Mouse (Mus musculus): ENCODE measurements at regions not wholly inside any gene's neighbourhood (a gene's known extent, or its start where the extent isn't known, plus 50 kb on each side); places are given as distances from the start of the nearest gene placed in this dataset.

GRCm38 (mm10) chr10:111826033-111826754 lies 146.3 kb upstream of the Krr1 start:
- no peak for DNase-seq (ENCODE audit: low read depth, low spot score)

GRCm38 (mm10) chr10:111827246-111827645 lies 145.2 kb upstream of the Krr1 start:
- DNase-seq (ENCODE audit: low read depth, low spot score), result no peak

- DNase-seq (ENCODE audit: low read depth, low spot score), result no peak
Observed at GRCm38 (mm10) chr10:111827930-111828329, 144.5 kb upstream of the Krr1 start.

GRCm38 (mm10) chr10:111828610-111829009 lies 143.9 kb upstream of the Krr1 start:
- DNase-seq (ENCODE audit: low read depth, low spot score), result no peak

GRCm38 (mm10) chr10:111829291-111829690 lies 143.2 kb upstream of the Krr1 start:
- no peak for DNase-seq (ENCODE audit: low read depth, low spot score)

GRCm38 (mm10) chr10:111831105-111831504 lies 141.4 kb upstream of the Krr1 start:
- DNase-seq (ENCODE audit: low read depth, low spot score), result no peak

GRCm38 (mm10) chr10:111833611-111834010 lies 138.9 kb upstream of the Krr1 start:
- DNase-seq (ENCODE audit: low read depth, low spot score), result no peak

- DNase-seq (ENCODE audit: low read depth, low spot score), result no peak
Observed at GRCm38 (mm10) chr10:111834280-111834679, 138.2 kb upstream of the Krr1 start.

GRCm38 (mm10) chr10:111834925-111835823 lies 137.3 kb upstream of the Krr1 start:
- no peak for DNase-seq (ENCODE audit: low read depth, low spot score)

GRCm38 (mm10) chr10:111836191-111836590 lies 136.3 kb upstream of the Krr1 start:
- DNase-seq (ENCODE audit: low read depth, low spot score), result no peak

GRCm38 (mm10) chr10:111836802-111837201 lies 135.7 kb upstream of the Krr1 start:
- no peak for DNase-seq (ENCODE audit: low read depth, low spot score)

GRCm38 (mm10) chr10:111842321-111842775 lies 130.1 kb upstream of the Krr1 start:
- DNase-seq (ENCODE audit: low read depth, low spot score), result no peak

GRCm38 (mm10) chr10:111842896-111843295 lies 129.6 kb upstream of the Krr1 start:
- DNase-seq (ENCODE audit: low read depth, low spot score), result no peak

GRCm38 (mm10) chr10:111843301-111843700 lies 129.2 kb upstream of the Krr1 start:
- no peak for DNase-seq (ENCODE audit: low read depth, low spot score)

- no peak for DNase-seq (ENCODE audit: low read depth, low spot score)
Observed at GRCm38 (mm10) chr10:111844144-111844543, 128.3 kb upstream of the Krr1 start.

- DNase-seq (ENCODE audit: low read depth, low spot score), result no peak
Observed at GRCm38 (mm10) chr10:111845946-111846345, 126.5 kb upstream of the Krr1 start.

- no peak for DNase-seq (ENCODE audit: low read depth, low spot score)
Observed at GRCm38 (mm10) chr10:111854254-111854653, 118.2 kb upstream of the Krr1 start.

- DNase-seq (ENCODE audit: low read depth, low spot score), result no peak
Observed at GRCm38 (mm10) chr10:111855496-111855895, 117.0 kb upstream of the Krr1 start.

- no peak for DNase-seq (ENCODE audit: low read depth, low spot score)
Observed at GRCm38 (mm10) chr10:111858403-111858802, 114.1 kb upstream of the Krr1 start.

GRCm38 (mm10) chr10:111865286-111865830 lies 107.1 kb upstream of the Krr1 start:
- DNase-seq (ENCODE audit: low read depth, low spot score), result no peak

GRCm38 (mm10) chr10:111867102-111867501 lies 105.4 kb upstream of the Krr1 start:
- no peak for DNase-seq (ENCODE audit: low read depth, low spot score)

- DNase-seq (ENCODE audit: low read depth, low spot score), result no peak
Observed at GRCm38 (mm10) chr10:111867538-111867937, 104.9 kb upstream of the Krr1 start.
